Mouse (Mus musculus): ENCODE results near the gene Catsper1. TPM values are rescaled to one million over a fixed set of nuclear protein-coding genes. Genes with fewer than 3 reads are reported as not detected.
A peak's percentile ranks its signal among the peaks of the same experiment; 100 is the strongest.
"Not testable (repeated sequence)": the region's sequence is repeated elsewhere in the genome, so short reads cannot be mapped to it uniquely, and the experiment has no call there.

Catsper1 gene
- total and polyA plus RNA-seq, 2 experiments from 2014 or later: not detected

DNA sequence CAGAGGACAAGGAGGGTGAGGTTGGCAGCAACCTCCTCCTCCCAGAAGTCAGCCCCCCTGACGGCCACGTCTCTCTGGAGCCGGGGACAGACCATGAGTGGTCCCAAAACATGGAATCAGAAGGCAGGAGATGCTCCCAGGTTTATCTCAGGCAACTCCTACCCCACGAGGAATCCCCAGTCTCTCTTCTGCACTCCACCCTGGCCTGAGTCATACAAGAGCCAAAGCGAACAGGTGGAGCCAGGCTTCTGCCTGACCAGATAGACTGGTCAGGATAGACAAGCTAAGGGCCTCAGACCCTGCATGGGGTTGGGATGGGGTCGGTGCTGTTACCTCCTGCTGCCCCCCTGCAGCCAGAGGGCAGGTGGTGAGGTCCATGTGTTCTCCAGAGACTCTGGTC lies 12.5 kb downstream of the Catsper1 start:
- no peaks in the 10 kb centered on the region for H3K27me3 ChIP-seq (ENCODE audit: insufficient read depth, low read length)
- no peak overlapping the region for H3K27ac ChIP-seq (ENCODE audit: low read depth, low read length)
- 72% methylated on average over 6 of the region's 6 CpGs for WGBS
- no peak overlapping the region for H3K4me3 ChIP-seq (ENCODE audit: low read depth, low read length)
- no peak for DNase-seq (ENCODE audit: low spot score)
- no peak overlapping the region for H3K9ac ChIP-seq (replicated peaks; ENCODE audit: low read length, poor library complexity, severe bottlenecking)
- no peak for TF ChIP-seq CTCF (IDR thresholded peaks at IDR 0.05)
- ATAC-seq (ENCODE audit: low FRiP score): no peak
- H3K4me1 ChIP-seq (ENCODE audit: insufficient read depth, low read length): peaks cover 10% of the 10 kb centered on the region; the same call in 1 of the 2 replicates
- no peak overlapping the region for H3K4me2 ChIP-seq (ENCODE audit: low read depth, low read length, poor library complexity, severe bottlenecking)
- H3K36me3 ChIP-seq (ENCODE audit: insufficient read depth, low read length): no peaks in the 10 kb centered on the region
- H3K9me3 ChIP-seq (ENCODE audit: low read length): no peaks in the 10 kb centered on the region

GRCm38 (mm10) chr19:5348526-5349501 lies 13.3 kb downstream of the Catsper1 start:
- Histone ChIP-seq H3K27ac (ENCODE audit: low read depth, low read length) (no peak overlapping the region), H3K9ac (replicated peaks; ENCODE audit: low read length, poor library complexity, severe bottlenecking) (peak overlapping the region; percentile 68), H3K4me1 (ENCODE audit: insufficient read depth, low read length) (peaks cover 10% of the 10 kb centered on the region; the same call in 1 of the 2 replicates), H3K4me3 (ENCODE audit: low read depth, low read length) (peak overlapping the region; percentile 41), H3K27me3 (ENCODE audit: insufficient read depth, low read length) (no peaks in the 10 kb centered on the region), H3K9me3 (ENCODE audit: low read length) (no peaks in the 10 kb centered on the region), H3K4me2 (ENCODE audit: low read depth, low read length, poor library complexity, severe bottlenecking) (peak overlapping the region; percentile 72), H3K36me3 (ENCODE audit: insufficient read depth, low read length) (no peaks in the 10 kb centered on the region)
- DNase-seq (ENCODE audit: low spot score): peak; percentile 66
- 0 out of 2 replicates have a peak, but pooled peaks have one; percentile 38 for ATAC-seq (ENCODE audit: low FRiP score)
- WGBS: 6% methylated on average over 34 of the region's 34 CpGs
- peak; percentile 76 for TF ChIP-seq CTCF (IDR thresholded peaks at IDR 0.05)

- H3K9ac ChIP-seq (replicated peaks; ENCODE audit: low read length, poor library complexity, severe bottlenecking): peak within 1 kb of the TSS; percentile 68
- not testable (repeated sequence) for DNase-seq (ENCODE audit: low spot score); H3K9me3 ChIP-seq (ENCODE audit: low read length); H3K36me3 ChIP-seq (ENCODE audit: insufficient read depth, low read length); H3K4me1 ChIP-seq (ENCODE audit: insufficient read depth, low read length); H3K27ac ChIP-seq (ENCODE audit: low read depth, low read length); ATAC-seq (ENCODE audit: low FRiP score); H3K27me3 ChIP-seq (ENCODE audit: insufficient read depth, low read length)
- H3K4me2 ChIP-seq (ENCODE audit: low read depth, low read length, poor library complexity, severe bottlenecking): peak within 1 kb of the TSS; percentile 72
- H3K4me3 ChIP-seq (ENCODE audit: low read depth, low read length): peak within 1 kb of the TSS; percentile 41
- WGBS: 57% methylated on average over 6 of the region's 6 CpGs
These were observed 13.9 kb downstream of the Catsper1 start, which contains the start of gene Cst6 for GRCm38 (mm10) chr19:5349502-5349873. Gene Cst6 (minus strand): TSS chr19:5349574.

DNA sequence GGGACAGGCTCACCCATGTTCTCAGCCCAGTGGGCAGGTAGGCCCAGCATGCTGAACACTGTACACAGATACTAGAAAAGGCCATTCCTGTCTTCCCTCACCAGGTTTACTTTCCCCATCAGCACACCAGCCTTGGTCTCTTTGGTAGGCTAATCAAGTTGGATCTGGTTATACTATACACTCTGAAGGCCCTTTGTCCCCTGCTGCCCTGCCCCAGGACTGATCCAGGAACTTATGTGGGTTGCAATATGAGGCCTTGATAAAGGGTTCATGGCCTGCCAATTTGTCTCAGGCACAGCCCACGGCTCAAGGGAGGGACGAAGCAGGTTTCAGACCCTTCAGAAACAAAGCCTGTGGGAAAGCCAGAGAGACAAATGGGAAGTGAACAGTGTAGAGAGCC lies 18.1 kb downstream of the Catsper1 start:
- no peak for DNase-seq (ENCODE audit: low spot score)
- WGBS: 86% methylated on average over 2 of the region's 2 CpGs
- H3K27me3 ChIP-seq (ENCODE audit: insufficient read depth, low read length): no peaks in the 10 kb centered on the region
- H3K9me3 ChIP-seq (ENCODE audit: low read length): no peaks in the 10 kb centered on the region
- ATAC-seq (ENCODE audit: low FRiP score): no peak
- H3K4me1 ChIP-seq (ENCODE audit: insufficient read depth, low read length): peaks cover 5% of the 10 kb centered on the region; the same call in 1 of the 2 replicates
- no peak for TF ChIP-seq CTCF (IDR thresholded peaks at IDR 0.05)
- H3K4me3 ChIP-seq (ENCODE audit: low read depth, low read length): no peak overlapping the region
- H3K27ac ChIP-seq (ENCODE audit: low read depth, low read length): no peak overlapping the region
- no peak overlapping the region for H3K9ac ChIP-seq (replicated peaks; ENCODE audit: low read length, poor library complexity, severe bottlenecking)
- H3K36me3 ChIP-seq (ENCODE audit: insufficient read depth, low read length): no peaks in the 10 kb centered on the region
- H3K4me2 ChIP-seq (ENCODE audit: low read depth, low read length, poor library complexity, severe bottlenecking): no peak overlapping the region

GRCm38 (mm10) chr19:5356080-5356479 lies 20.5 kb downstream of the Catsper1 start:
- no peaks in the 10 kb centered on the region for H3K9me3 ChIP-seq (ENCODE audit: low read length)
- H3K4me2 ChIP-seq (ENCODE audit: low read depth, low read length, poor library complexity, severe bottlenecking): no peak overlapping the region
- ATAC-seq (ENCODE audit: low FRiP score): no peak
- no peaks in the 10 kb centered on the region for H3K27me3 ChIP-seq (ENCODE audit: insufficient read depth, low read length)
- no peaks in the 10 kb centered on the region for H3K4me1 ChIP-seq (ENCODE audit: insufficient read depth, low read length)
- WGBS: no CpG with 5 or more reads among the region's 1 CpGs
- no peak overlapping the region for H3K27ac ChIP-seq (ENCODE audit: low read depth, low read length)
- H3K4me3 ChIP-seq (ENCODE audit: low read depth, low read length): no peak overlapping the region
- no peak for TF ChIP-seq CTCF (IDR thresholded peaks at IDR 0.05)
- H3K9ac ChIP-seq (replicated peaks; ENCODE audit: low read length, poor library complexity, severe bottlenecking): no peak overlapping the region
- no peak for DNase-seq (ENCODE audit: low spot score)
- no peaks in the 10 kb centered on the region for H3K36me3 ChIP-seq (ENCODE audit: insufficient read depth, low read length)

- ATAC-seq (ENCODE audit: low FRiP score): no peak
- 85% methylated on average over 2 of the region's 2 CpGs for WGBS
These were observed 26.6 kb downstream of the Catsper1 start for GRCm38 (mm10) chr19:5362186-5362585.

More at GRCm38 (mm10) chr19:5362186-5362585, 26.6 kb downstream of the Catsper1 start:
- H3K27ac ChIP-seq (ENCODE audit: low read depth, low read length): no peak overlapping the region
- DNase-seq (ENCODE audit: low spot score): no peak
- H3K4me1 ChIP-seq (ENCODE audit: insufficient read depth, low read length): peaks cover 7% of the 10 kb centered on the region; the same call in 1 of the 2 replicates
- no peak overlapping the region for H3K4me3 ChIP-seq (ENCODE audit: low read depth, low read length)
- H3K9ac ChIP-seq (replicated peaks; ENCODE audit: low read length, poor library complexity, severe bottlenecking): no peak overlapping the region
- no peak for TF ChIP-seq CTCF (IDR thresholded peaks at IDR 0.05)
- no peaks in the 10 kb centered on the region for H3K27me3 ChIP-seq (ENCODE audit: insufficient read depth, low read length)
- H3K9me3 ChIP-seq (ENCODE audit: low read length): no peaks in the 10 kb centered on the region
- H3K36me3 ChIP-seq (ENCODE audit: insufficient read depth, low read length): peaks cover 11% of the 10 kb centered on the region; the same call in 1 of the 2 replicates
- H3K4me2 ChIP-seq (ENCODE audit: low read depth, low read length, poor library complexity, severe bottlenecking): no peak overlapping the region

Measured in midbrain, postnatal 0 days (tissue).